Mouse (Mus musculus) frontal cortex, postnatal 36 days (tissue): Measurements from ENCODE around the gene Gas7.
A peak's percentile ranks its signal among the peaks of the same experiment; 100 is the strongest.

Source experiments
- DNase-seq, 2 experiments: peaks; one replicate each; pipeline ENCODE4 v3.0.0; 2022; ENCODE audit warnings: low spot score in 2 of 2

Gas7 gene

DNA sequence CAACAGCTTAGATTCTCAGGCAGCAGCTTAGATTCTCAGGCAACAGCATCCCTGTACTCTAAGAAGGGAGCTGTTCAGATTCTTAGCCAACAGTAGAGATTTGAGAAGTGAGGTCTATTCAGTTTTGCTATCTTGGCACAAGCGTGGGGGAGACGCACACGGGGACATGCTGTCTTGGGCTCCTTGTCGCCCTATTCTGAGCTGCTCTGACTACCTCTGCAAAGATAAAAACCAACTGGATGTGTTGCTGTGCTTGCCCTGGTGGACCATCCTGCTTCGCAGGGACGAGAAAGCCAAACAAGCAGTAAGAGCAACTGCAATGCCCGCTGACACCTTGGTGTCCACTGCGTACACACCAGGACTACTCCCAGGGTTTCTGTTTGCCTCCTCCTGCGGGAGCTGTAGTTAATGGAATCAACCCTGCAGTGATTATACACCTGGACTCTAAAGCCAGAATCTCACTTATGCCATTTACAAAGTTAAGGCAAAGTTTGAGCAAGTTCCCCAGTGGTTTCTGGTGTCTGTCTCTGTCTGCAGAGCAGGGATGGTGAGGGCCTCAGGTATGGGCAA, 198.4 kb downstream of the Gas7 start:
- DNase-seq: no peak

DNA sequence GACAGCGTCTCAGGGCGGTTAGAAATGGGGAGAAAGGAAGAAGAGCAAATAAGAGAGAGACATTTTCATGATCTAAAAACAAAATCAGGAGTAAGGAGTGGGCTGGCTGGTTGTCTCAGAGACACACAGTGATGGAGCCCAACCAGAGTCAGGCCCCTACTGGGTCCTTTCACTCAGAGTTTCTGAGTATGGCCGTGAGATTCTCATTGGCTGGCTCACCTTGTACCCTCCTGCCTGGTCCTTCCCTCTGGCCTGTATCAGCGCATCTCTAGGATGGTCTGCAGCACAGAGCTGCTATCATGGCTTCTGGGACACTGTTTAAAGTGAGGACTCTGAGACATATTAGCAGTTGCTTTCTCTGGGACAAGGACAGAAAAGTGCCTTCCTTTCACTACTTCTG, 199.3 kb downstream of the Gas7 start:
- DNase-seq: no peak

DNA sequence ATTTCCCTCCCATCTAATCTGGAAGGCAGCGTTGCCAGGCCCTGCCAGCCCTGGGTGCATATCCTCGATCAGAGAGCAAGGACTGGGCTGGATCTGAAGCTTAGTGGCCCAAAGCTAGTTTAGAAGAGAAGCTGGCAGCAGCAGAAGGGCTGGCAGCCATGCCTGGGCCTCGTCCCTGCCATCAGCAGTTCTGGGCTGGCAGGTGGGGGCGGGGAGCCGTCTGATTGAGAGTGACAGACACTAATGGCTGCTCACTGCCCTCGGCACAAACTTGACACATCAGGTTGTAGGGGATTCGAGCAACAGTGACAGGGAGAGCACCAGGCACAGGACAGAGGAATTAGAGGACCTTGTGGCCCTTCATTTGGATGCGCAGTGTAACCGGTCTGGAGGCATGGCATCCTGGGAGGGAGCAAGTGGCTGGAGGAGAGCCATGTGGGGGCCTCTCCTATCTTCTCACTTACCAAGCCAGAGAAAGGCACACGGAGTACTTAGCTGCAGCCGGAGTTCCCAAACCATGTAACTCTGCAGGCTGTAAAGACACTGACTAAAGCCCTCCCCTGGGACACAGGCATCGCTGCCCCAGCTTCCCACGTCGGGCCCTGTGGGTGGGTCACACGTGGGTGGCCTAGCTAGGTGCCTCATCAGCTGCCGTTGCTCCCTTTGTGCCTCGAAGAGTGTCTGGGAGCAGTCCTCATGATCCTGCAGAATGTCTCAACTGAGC, 200.2 kb downstream of the Gas7 start:
- peak; percentile 51 to 64 for DNase-seq

GRCm38 (mm10) chr11:67656366-67656765, 201.1 kb downstream of the Gas7 start:
- DNase-seq: no peak

DNA sequence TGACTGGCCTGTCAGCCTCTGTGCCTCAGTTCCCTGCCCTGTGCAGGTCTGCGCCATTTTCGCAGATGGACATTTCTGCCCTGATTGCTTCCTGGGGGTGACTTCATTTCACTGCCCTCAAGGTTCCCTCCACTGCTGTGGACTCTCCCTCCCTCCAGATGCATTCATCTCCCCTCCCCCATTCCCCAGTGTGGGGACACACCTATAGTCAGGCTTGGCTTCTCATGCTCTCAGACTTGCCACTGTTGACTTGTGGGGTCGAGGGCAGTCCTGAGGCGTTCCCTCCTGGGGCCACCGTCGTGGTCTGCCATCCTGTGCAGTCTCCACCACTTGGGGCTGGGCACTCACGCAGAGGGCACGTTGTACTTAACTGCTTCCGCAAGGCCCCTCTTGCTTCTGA, 201.6 kb downstream of the Gas7 start:
- DNase-seq: no peak

DNA sequence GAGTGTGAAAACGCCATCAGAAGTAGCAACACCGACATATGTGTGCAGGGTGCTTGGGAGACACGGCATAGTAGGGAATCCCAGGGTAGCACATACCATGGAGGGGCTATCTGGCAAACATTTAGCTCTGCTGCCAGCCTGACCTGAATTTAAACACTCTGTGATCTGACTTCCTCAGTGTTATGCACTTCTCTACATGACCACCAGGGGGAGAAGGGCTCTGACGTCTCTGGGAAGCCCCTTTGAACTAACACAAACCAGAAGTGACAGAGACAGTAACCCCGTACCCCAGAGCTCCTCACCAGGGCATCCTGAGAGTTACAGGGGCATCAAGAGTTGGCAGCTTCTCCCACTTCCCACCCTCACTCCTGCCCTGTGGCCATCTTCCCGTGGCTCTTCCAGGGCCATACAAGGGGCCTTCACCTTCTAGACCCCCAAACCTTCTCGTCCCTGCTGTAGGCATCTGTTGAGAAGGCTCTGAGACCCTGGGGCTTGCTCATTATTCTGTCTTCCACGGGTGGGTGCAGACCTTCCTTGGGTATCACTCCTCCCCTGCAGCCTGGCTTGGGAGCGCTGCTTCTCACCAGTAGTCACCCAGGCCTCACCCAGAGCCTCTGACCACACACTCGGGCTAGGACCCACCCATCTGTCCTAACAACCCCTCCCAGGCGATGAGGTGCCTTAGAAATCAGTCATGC, 202.6 kb downstream of the Gas7 start:
- no peak for DNase-seq

GRCm38 (mm10) chr11:67661465-67661864, 206.2 kb downstream of the Gas7 start:
- DNase-seq: no peak

DNA sequence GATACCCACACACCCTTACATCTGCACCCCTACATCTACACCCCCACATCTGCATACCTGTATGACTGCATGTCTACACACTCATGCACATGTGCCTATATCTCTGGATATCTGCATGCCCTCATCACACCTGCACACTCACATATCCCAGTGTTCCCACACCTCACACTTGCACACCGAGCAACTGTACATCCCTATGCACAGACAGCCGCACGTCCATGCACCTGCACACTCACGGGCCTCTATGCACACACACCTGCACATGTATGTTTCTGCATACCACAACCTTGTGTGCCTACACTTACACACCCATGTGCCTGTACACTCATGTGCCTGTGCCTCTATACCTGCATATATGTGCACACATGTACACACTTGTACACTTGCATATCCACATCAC, 208.2 kb downstream of the Gas7 start:
- no peak for DNase-seq

DNA sequence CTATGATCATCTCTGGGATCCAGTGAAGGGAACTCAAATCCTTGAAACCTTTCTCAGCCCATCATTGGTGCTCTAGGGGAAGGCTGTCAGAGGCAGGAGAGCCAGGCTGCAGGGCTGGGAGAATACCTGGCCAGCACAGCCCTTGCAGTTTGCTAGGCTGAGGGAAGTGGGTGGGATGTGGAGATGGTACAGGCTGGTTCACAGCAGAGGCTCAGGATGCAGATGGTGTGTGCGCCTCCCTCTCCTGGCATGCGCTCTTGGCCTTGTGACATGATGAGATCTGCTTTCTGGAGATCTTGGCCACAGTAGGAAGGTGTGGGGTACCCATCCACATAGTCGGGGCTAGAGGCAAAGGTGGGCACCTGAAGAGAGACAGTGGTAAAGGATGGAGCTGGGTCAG, 209.0 kb downstream of the Gas7 start:
- peak; percentile 75 to 80 for DNase-seq

- DNase-seq: peak; percentile 51 to 62
Observed at GRCm38 (mm10) chr11:67664918-67665317, 209.7 kb downstream of the Gas7 start.

DNA sequence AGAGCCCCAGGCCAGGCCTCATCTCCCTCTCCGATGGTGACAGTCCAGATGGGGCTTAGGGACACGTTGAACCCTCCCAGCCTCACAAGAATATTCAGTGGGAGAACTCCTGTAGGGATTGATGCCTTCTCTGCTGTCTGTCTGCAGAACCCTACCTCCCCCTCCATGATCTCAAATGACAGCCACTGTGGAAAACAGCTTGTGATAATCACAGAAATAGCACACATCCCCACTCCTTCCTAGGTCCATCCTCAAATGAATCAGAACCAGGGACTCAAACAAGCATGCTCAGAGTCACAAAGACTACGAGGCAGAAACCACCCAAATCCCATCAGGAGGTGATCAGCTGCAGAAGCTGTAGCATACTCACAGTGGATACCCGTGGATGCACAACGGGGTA, 210.9 kb downstream of the Gas7 start:
- DNase-seq: no peak

DNA sequence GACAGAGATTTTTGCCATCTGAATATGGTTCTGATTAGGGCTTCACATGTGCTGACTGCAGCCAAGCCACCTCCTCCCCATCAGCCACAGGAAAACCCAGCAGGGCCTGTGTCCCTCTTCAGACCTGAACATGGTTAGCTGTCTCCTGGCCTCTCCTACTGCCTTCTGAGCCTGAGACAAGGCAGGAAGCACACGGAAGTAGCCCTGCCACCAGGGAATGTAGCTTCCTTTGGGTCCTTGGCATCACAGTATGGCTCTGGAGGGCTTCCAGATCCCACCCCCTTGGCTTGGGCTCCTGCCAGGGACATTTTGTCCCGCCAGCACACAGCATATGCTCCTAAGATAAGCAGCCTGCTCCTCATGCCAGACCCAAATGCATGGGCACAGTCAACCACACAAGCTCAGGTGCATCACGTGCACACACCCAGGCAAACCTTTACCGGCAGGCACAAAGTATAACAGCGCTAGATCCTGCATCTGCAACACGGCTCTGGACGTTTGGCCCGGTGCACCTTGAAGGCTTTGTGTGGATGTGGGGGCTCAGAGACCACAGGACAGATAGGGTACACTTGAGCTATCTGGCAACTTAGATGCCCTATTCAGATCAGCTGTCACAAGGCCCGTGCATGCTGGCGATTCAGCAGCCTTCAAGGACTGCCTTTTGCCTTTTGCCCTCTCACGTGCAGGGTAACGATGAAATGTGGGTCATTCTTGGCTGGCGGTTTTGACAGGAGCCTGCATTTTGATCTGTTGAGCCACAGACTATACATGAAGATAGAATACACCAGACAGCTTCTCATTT, 212.5 kb downstream of the Gas7 start:
- DNase-seq: peak; percentile 87 to 92

- no peak for DNase-seq
Observed at GRCm38 (mm10) chr11:67668460-67669007, 213.3 kb downstream of the Gas7 start.

GRCm38 (mm10) chr11:67670031-67670430, 214.8 kb downstream of the Gas7 start:
- no peak for DNase-seq

DNA sequence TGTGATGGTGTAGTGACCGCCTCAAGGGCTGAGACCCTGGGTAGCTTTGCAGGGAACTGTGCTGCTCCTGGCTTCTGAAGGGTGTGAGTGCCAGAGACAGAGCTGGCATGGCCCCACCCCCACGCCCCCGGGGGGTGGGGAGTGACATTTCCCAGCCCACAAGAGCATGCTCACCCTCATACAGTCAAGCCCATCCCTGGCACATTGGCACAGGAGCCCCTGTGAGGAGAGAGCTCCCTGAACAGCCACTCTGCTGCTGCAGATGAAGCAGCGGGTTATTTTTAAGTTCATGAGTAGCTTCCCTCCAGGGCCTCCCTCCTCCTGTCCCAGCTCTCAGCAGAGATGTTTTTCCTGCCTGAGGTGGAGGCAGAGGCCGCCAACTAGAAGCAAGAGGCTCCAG, 216.9 kb downstream of the Gas7 start:
- DNase-seq: peak; percentile 58 to 63

DNA sequence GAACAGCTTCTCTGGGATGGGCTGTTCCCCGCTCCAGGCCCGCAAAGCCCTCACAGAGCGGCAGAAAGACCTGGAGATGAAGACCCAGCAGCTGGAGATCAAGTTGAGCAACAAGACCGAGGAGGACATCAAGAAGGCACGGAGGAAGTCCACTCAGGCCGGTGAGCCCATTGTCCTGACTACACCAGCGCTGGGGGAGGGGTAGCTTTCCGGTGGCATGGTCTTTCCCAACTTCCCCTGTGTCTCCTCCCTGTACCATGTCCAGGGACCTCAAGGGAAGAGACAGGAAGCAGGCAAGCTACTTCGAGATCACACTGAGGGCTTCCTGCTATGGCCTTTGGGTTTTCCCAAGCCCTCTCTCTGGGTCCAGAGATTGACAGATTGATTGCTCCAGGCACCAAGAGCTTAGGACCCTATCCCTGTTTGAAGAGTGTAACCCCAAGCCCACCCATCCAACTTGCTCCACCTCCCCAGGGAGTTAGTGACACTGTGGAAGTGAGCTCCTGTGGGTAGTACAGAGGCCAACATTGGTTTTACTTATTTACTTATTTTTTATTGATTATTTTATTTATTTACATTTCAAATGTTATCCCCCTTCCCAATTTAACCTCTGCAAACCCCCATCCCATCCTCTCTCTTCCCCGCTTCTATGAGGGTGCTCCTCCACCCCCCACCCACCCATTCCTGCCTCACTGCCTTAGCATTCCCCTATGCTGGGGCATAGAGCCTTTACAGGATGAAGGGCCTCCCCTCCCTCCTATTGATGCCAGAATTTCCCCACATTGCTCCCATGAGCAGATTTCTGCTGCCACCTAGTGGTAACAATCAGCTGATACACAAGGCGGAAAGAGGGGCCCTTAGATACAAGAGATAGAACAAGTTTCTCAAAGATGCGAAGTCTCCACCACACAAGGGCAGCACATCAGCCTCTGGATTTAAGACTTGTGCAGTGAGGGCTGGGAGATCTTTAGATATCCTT, 220.6 kb downstream of the Gas7 start:
- peak; percentile 50 to 70 for DNase-seq

DNA sequence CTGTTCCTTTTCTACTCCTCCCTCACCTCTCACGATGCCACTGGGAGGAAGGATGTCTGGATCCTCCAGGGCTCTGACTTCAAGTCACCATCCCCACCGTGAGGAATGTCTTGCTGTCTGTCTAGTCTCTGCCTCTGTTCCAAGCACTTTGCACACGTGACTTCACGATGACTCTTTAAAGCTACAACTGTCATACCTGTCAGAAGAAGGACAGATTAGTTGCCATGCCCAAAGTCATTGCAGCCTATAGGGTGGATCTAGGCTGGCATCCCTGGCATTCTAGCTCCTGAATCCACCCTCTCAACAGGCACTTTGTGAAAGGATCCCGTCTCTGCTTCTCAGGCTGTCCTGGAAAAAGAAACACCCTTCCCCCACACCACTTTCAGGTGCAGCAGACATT, 224.1 kb downstream of the Gas7 start:
- DNase-seq: no peak

GRCm38 (mm10) chr11:67679930-67680329, 224.7 kb downstream of the Gas7 start:
- DNase-seq: no peak

- DNase-seq: no peak
Observed at GRCm38 (mm10) chr11:67681871-67682270, 226.6 kb downstream of the Gas7 start.

- no peak for DNase-seq
Observed at GRCm38 (mm10) chr11:67686109-67686508, 230.9 kb downstream of the Gas7 start.
